Mouse (Mus musculus) MEL (cell line): Measurements from ENCODE around the gene Rapgef2. TPM values are rescaled to one million over a fixed set of nuclear protein-coding genes. Genes with fewer than 3 reads are reported as not detected.

Source experiments
- DNase-seq: peaks from one replicate; pipeline ENCODE4 v3.0.0; 2011; ENCODE audit warnings: low read depth, low spot score
- H3K27ac ChIP-seq: 2 replicates; pipeline ENCODE4 v1.5.1; 2012; ENCODE audit warnings: low read depth, mild to moderate bottlenecking, control low read depth, low read length, moderate library complexity; ENCODE audit not compliant: control insufficient read depth
- H3K27me3 ChIP-seq, 2 experiments: fragments of 150-350 bp in 1 of 2; sonication (generic) in 1 of 2; 2 replicates each; pipeline ENCODE4 v1.6.1; 2012; ENCODE audit warnings: low read length in 2 of 2, mild to moderate bottlenecking in 2 of 2, improper control_type of control experiment in 1 of 2, moderate library complexity in 1 of 2; ENCODE audit not compliant: insufficient read depth in 2 of 2, control insufficient read depth in 1 of 2
- H3K36me3 ChIP-seq, 2 experiments: 2 replicates each; pipeline ENCODE4 v1.6.1; 2012 to 2014; ENCODE audit warnings: low read length in 2 of 2, improper control_type of control experiment in 1 of 2, inconsistent platforms in 1 of 2, mild to moderate bottlenecking in 1 of 2; ENCODE audit not compliant: insufficient read depth in 2 of 2, control insufficient read depth in 1 of 2
- H3K4me1 ChIP-seq, 2 experiments: fragments of 150-350 bp in 1 of 2; sonication (generic) in 1 of 2; 2 replicates each; pipeline ENCODE4 v1.6.1; 2012; ENCODE audit warnings: low read length in 2 of 2, improper control_type of control experiment in 1 of 2, mild to moderate bottlenecking in 1 of 2; ENCODE audit not compliant: insufficient read depth in 2 of 2, control insufficient read depth in 1 of 2
- H3K4me3 ChIP-seq, 2 experiments: fragments of 150-350 bp in 1 of 2; sonication (generic) in 1 of 2; 2 replicates each; pipeline ENCODE4 v1.5.1; 2012; ENCODE audit warnings: low read depth in 2 of 2, low read length in 2 of 2, mild to moderate bottlenecking in 2 of 2, moderate library complexity in 2 of 2, control low read depth in 1 of 2, improper control_type of control experiment in 1 of 2; ENCODE audit not compliant: control insufficient read depth in 1 of 2, insufficient read depth in 1 of 2
- H3K79me2 ChIP-seq: 2 replicates; pipeline ENCODE4 v1.6.1; 2012; ENCODE audit warnings: mild to moderate bottlenecking, low read length, moderate library complexity; ENCODE audit not compliant: control insufficient read depth, poor library complexity, insufficient read depth
- H3K9ac ChIP-seq: 2 replicates; pipeline ENCODE4 v1.6.1; 2012; ENCODE audit warnings: low read depth, mild to moderate bottlenecking, control low read depth, low read length, moderate library complexity; ENCODE audit not compliant: control insufficient read depth, poor library complexity, severe bottlenecking
- H3K9me3 ChIP-seq: fragments of 150-350 bp; sonication (generic); replicated peaks from 2 replicates; pipeline ENCODE4 v1.6.1; 2012; ENCODE audit warnings: mild to moderate bottlenecking, low read length, improper control_type of control experiment, moderate library complexity; ENCODE audit not compliant: insufficient read depth
- CHD1 ChIP-seq: IDR thresholded peaks from 2 replicates; pipeline ENCODE4 v1.6.1; 2012; ENCODE audit warnings: low read depth, mild to moderate bottlenecking, inconsistent platforms, low read length, improper control_type of control experiment
- CHD2 ChIP-seq: IDR thresholded peaks from 2 replicates; pipeline ENCODE4 v1.6.1; 2011; ENCODE audit warnings: low read length, improper control_type of control experiment
- E2F4 ChIP-seq: IDR thresholded peaks from 2 replicates; pipeline ENCODE4 v1.6.1; 2011; ENCODE audit warnings: low read depth, low read length, improper control_type of control experiment, borderline replicate concordance
- EP300 ChIP-seq, 2 experiments: IDR thresholded peaks; 2 replicates each; pipeline ENCODE4 v1.6.1; 2011; ENCODE audit warnings: improper control_type of control experiment in 2 of 2, low read length in 2 of 2, low read depth in 1 of 2, mild to moderate bottlenecking in 1 of 2
- MAX ChIP-seq: IDR thresholded peaks from 2 replicates; pipeline ENCODE4 v1.6.1; 2011; ENCODE audit warnings: low read length, improper control_type of control experiment
- MEF2A ChIP-seq: IDR thresholded peaks from 2 replicates; pipeline ENCODE4 v1.6.1; 2014; ENCODE audit warnings: low read depth, mild to moderate bottlenecking, inconsistent platforms, low read length, improper control_type of control experiment; ENCODE audit not compliant: poor library complexity, insufficient replicate concordance, severe bottlenecking; ENCODE audit errors: extremely low read depth
- MXI1 ChIP-seq: IDR thresholded peaks from 2 replicates; pipeline ENCODE4 v1.6.1; 2011; ENCODE audit warnings: mild to moderate bottlenecking, low read depth, low read length, improper control_type of control experiment
- MYC ChIP-seq: IDR thresholded peaks from 2 replicates; pipeline ENCODE4 v1.6.1; 2011; ENCODE audit warnings: low read depth, mild to moderate bottlenecking, low read length, improper control_type of control experiment, moderate library complexity
- NRF1 ChIP-seq: IDR thresholded peaks from 2 replicates; pipeline ENCODE4 v1.6.1; 2014; ENCODE audit warnings: low read depth, mild to moderate bottlenecking, inconsistent platforms, low read length, improper control_type of control experiment, moderate library complexity; ENCODE audit not compliant: poor library complexity, insufficient read depth, severe bottlenecking
- POLR2A ChIP-seq, 2 experiments: IDR thresholded peaks; 2 replicates each; pipeline ENCODE4 v1.6.1; 2011 to 2012; ENCODE audit warnings: low read length in 2 of 2, mild to moderate bottlenecking in 2 of 2, control low read depth in 1 of 2, improper control_type of control experiment in 1 of 2, low read depth in 1 of 2, moderate library complexity in 1 of 2; ENCODE audit not compliant: control insufficient read depth in 1 of 2, insufficient read depth in 1 of 2, poor library complexity in 1 of 2
- POLR2AphosphoS2 ChIP-seq: IDR thresholded peaks from 2 replicates; pipeline ENCODE4 v1.6.1; 2011; ENCODE audit warnings: low read length, improper control_type of control experiment
- POLR2AphosphoS5 ChIP-seq: IDR thresholded peaks from 2 replicates; pipeline ENCODE4 v1.6.1; 2012; ENCODE audit warnings: low read depth, borderline replicate concordance, mild to moderate bottlenecking, inconsistent platforms, low read length, moderate library complexity, mixed read lengths
- RCOR1 ChIP-seq: IDR thresholded peaks from 2 replicates; pipeline ENCODE4 v1.6.1; 2012; ENCODE audit warnings: low read depth, mild to moderate bottlenecking, inconsistent platforms, low read length, improper control_type of control experiment
- SIN3A ChIP-seq: IDR thresholded peaks from 2 replicates; pipeline ENCODE4 v1.6.1; 2012; ENCODE audit warnings: low read length, improper control_type of control experiment, inconsistent platforms
- USF1 ChIP-seq: IDR thresholded peaks from 2 replicates; pipeline ENCODE4 v1.6.1; 2014; ENCODE audit warnings: low read depth, mild to moderate bottlenecking, inconsistent platforms, low read length, improper control_type of control experiment, moderate library complexity
- ZC3H11A ChIP-seq: IDR thresholded peaks from 2 replicates; pipeline ENCODE4 v1.6.1; 2012; ENCODE audit warnings: low read depth, mild to moderate bottlenecking, inconsistent platforms, low read length, improper control_type of control experiment
- ZNF384 ChIP-seq: IDR thresholded peaks from 2 replicates; pipeline ENCODE4 v1.6.1; 2012; ENCODE audit warnings: low read depth, mild to moderate bottlenecking, inconsistent platforms, low read length, improper control_type of control experiment
- polyA plus RNA-seq, 2 experiments: library from polyadenylated mRNA; stranded (reverse) in 1 of 2; unstranded in 1 of 2; fragments of >175 nt in 1 of 2; fragments of >200 nt in 1 of 2; gene quantifications; 2 replicates each; pipeline versions ENCODE4 v1.2.1 to v1.2.4; 2012; ENCODE audit warnings: low replicate concordance in 2 of 2, low read depth in 1 of 2; ENCODE audit not compliant: insufficient read length in 2 of 2, insufficient read depth in 1 of 2, missing spikeins in 1 of 2
- total RNA-seq: library from RNA; depleted of rRNA; stranded (reverse); fragments of 300-350 nt; gene quantifications from 2 replicates; pipeline ENCODE4 v1.2.3, GENCODE M21; 2012

The Rapgef2 gene
- total and polyA plus RNA-seq, 3 experiments, result 4.2 to 4.6 TPM; not detected in 1

DNA sequence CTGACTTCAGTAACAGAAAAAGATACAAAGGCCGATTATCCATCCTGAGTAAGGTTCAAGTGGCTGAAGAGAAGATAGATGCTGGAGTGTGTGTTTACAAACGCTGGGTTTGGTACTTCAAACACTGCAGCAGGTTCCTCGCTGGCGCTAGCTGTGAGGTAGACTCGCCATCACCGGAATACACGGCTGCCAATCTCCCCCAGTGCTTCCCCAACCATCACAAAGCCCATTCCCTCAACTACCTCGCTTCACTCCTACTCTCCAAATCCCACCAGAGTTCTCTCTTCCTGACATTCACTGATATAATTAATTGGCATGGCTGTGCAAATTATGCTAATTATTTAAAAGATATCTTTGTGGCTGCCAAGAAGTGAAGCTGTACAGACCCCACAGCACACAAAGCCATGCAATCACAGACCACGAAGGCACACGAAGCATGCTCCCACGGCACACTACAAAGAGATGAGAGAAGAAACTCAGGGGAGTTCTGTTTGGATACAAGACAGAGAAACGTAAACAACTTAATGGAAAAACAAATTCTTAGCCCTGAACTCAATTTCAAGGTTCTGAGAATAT is 15.2 kb downstream of the Rapgef2 start:
- DNase-seq, result no peak
- Histone ChIP-seq H3K27me3 (no peaks in the 10 kb centered on the region), H3K9ac (no peak overlapping the region), H3K79me2 (peaks cover 1% of the 10 kb centered on the region; the same call in 1 of the 2 replicates), H3K4me3 (no peak overlapping the region), H3K27ac (no peak overlapping the region), H3K4me1 (peaks cover 0 to 3% of the 10 kb centered on the region in 2 experiments; a peak in 2 of 4 replicates), H3K36me3 (peaks cover 0 to 2% of the 10 kb centered on the region in 2 experiments; a peak in 2 of 4 replicates), H3K9me3 (no peaks in the 10 kb centered on the region)
- TF ChIP-seq CHD1 (no peak), NRF1 (no peak), RCOR1 (no peak), MXI1 (no peak), EP300 (IDR thresholded peaks at IDR 0.05; ENCODE audit: low read depth in 1 of 2, low read length in 2 of 2) (no peak), MEF2A (no peak), ZNF384 (no peak), POLR2AphosphoS5 (no peak), POLR2A (IDR thresholded peaks at IDR 0.05; ENCODE audit: control insufficient read depth in 1 of 2, insufficient read depth in 1 of 2, low read depth in 1 of 2, low read length in 2 of 2, poor library complexity in 1 of 2) (no peak), MAX (no peak), E2F4 (no peak), SIN3A (no peak), ZC3H11A (no peak), CHD2 (no peak), USF1 (no peak), MYC (no peak), POLR2AphosphoS2 (no peak)

DNA sequence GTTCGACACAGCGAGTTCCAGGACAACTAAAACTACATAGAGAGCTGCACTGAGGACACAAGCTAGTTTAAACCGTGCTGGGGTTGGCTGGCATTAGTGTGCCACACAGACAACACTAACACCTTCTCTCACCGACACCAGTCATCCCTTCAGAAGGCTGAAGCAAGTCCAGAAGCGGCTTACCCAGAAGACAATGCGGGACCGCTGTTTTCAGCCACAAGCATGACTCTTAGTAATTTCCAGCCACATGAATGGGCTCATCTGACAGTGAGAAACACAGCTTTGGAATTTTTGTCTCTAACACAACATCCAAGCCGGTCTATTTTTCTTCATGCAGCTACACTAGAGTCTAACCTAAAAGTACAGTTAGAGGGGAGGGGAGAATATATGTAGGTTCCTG is 16.4 kb downstream of the Rapgef2 start:
- H3K9ac ChIP-seq, result no peak overlapping the region
- TF ChIP-seq POLR2A (IDR thresholded peaks at IDR 0.05; ENCODE audit: control insufficient read depth in 1 of 2, insufficient read depth in 1 of 2, low read depth in 1 of 2, low read length in 2 of 2, poor library complexity in 1 of 2), result no peak
- TF ChIP-seq SIN3A, result 0 out of 2 replicates have a peak, but pooled peaks have one; percentile 22
- H3K9me3 ChIP-seq, result no peaks in the 10 kb centered on the region
- H3K4me1 ChIP-seq, result peaks cover 0 to 3% of the 10 kb centered on the region in 2 experiments; a peak in 2 of 4 replicates
- H3K27me3 ChIP-seq, result no peaks in the 10 kb centered on the region
- H3K4me3 ChIP-seq, result no peak overlapping the region
- H3K27ac ChIP-seq, result no peak overlapping the region
- H3K79me2 ChIP-seq, result peaks cover 3% of the 10 kb centered on the region; the same call in 1 of the 2 replicates
- H3K36me3 ChIP-seq, result peaks cover 0 to 2% of the 10 kb centered on the region in 2 experiments; a peak in 2 of 4 replicates
- DNase-seq, result no peak
